Mouse (Mus musculus) erythroid progenitor cell, adult 5-6 weeks (primary cell): ENCODE results near the gene Smg9. TPM values are rescaled to one million over a fixed set of nuclear protein-coding genes. Genes with fewer than 3 reads are reported as not detected.

Source experiments
- ATAC-seq: replicated peaks from 2 replicates; pipeline ENCODE4 v1.8.0; 2016; ENCODE audit warnings: moderate number of reproducible peaks, mild to moderate bottlenecking, moderate TSS enrichment, inconsistent platforms; ENCODE audit not compliant: poor library complexity, low FRiP score, severe bottlenecking
- total RNA-seq, 2 experiments: library from RNA; stranded (forward) in 1 of 2; stranded (reverse) in 1 of 2; fragments of 150-400 nt in 1 of 2; fragments of 186-747, 209-891 nt in 1 of 2; gene quantifications; 2 replicates each; pipeline versions ENCODE4 v1.2.3 to v1.2.4; 2015 to 2017; ENCODE audit warnings: low replicate concordance in 2 of 2

The Smg9 gene
- total RNA-seq (2015; ENCODE audit: low replicate concordance), result 33.9 and 52.0 TPM in 2 replicates
- total RNA-seq (2017; ENCODE audit: low replicate concordance), result 25.2 and 42.7 TPM in 2 replicates

- peak; percentile 82 for ATAC-seq
Observed at GRCm38 (mm10) chr7:24399256-24400081, at the start of gene Smg9. Smg9 (plus strand) TSS chr7:24399619.

GRCm38 (mm10) chr7:24355646-24356045 lies 43.8 kb upstream of the Smg9 start:
- no peak for ATAC-seq

DNA sequence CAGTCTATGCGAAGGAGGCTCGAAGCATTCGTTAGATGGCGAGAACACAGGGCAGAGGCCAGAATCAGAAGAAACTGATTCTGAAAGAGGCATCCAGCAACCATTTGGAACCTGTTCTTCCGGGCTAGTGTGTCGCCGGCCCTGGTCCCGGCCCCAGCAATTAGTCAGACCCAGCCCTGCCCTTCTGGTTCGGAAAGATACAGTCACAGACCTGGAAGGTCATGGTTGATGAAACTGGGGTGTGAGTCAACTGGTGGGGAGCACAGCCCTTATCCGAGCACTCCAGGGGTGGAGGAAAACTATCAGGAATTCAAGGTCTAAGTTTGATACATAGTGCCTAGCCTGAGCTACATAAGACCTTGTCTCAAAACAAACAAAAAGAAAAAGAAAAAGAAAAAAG lies 43.3 kb upstream of the Smg9 start:
- no peak for ATAC-seq

DNA sequence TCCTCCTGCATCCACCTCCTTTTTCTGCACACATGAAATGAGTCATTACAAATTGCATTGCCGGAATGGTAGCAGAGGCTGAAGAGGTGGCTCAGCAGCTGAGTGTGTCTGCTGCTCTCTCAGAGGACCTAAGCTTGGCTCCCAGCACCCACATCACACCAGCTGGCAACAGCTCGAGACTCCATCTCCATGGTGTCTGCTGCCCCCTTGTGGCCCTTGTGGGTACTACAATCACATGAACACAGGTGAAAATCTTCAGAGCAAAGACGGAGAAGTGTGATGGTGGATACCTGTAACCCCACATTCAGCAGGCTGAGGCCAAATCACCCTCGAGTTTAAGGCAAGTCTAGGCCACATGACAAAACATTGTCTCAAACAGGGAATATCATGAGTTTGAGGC lies 41.5 kb upstream of the Smg9 start:
- ATAC-seq, result 0 out of 2 replicates have a peak, but pooled peaks have one; percentile 53

GRCm38 (mm10) chr7:24359269-24359668 lies 40.1 kb upstream of the Smg9 start:
- no peak for ATAC-seq

GRCm38 (mm10) chr7:24361001-24361400 lies 38.4 kb upstream of the Smg9 start:
- no peak for ATAC-seq

DNA sequence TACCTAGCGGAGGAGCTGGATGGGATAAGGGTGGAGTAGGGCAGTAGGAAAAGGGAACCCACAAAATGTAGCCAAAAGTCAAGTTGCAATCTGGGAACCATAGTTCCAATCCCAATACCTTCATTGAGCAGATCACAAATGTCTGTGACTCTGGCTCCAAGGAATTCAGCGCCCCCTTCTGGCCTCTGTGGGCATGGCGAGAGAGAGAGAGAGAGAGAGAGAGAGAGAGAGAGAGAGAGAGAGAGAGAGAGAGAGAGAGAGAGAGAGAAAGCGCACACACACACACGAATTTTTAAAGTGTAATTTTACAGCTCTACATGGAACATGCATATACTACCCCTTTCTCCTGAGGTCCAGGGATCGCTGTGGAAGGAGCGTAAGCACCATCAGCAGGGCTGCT lies 36.2 kb upstream of the Smg9 start:
- no peak for ATAC-seq

DNA sequence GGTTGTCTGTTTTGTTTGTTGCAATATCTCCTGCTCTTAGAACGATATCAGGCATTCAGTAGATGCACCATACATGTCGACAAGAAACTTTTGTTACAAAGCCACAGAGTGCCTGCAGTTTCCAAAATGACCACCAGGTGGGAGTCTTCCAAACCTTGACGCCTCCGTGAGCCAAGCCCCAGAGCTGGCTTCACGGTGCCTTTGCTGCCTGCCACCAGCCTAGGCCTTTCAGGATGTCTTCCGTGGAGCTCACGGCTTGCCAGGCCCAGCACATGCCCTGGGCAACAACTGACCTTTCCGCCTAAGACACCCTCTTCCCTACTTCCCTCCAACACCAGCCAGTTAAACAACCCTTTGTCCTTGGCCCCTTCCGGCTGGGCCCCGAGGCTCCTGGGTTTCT lies 34.6 kb upstream of the Smg9 start:
- ATAC-seq, result peak; percentile 71

GRCm38 (mm10) chr7:24365258-24366014 lies 34.0 kb upstream of the Smg9 start:
- ATAC-seq, result no peak

GRCm38 (mm10) chr7:24366716-24367632 lies 32.4 kb upstream of the Smg9 start:
- ATAC-seq, result peak; percentile 36

GRCm38 (mm10) chr7:24368226-24368625 lies 31.2 kb upstream of the Smg9 start:
- no peak for ATAC-seq

DNA sequence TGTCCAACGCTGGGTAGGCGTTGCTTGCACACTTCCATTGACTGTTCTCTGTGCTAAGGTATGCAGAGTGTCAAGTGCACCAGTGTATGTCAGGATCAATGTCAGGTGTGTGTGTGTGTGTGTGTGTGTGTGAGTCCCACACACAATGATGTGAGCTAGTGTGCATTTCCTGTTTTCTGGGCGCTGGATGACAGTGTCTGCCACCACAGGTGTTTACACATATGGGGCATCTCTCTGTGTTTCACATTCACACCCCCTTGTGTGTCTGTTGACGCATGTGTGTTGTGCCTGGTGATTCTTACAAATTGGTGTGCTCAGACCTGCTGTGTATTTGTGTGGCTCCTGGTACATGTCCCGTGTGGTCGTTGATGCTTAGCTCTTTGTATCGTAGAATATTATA lies 30.5 kb upstream of the Smg9 start:
- ATAC-seq, result no peak

GRCm38 (mm10) chr7:24369731-24370541 lies 29.5 kb upstream of the Smg9 start, which contains the start of gene Kcnn4:
Kcnn4 (plus strand) TSS chr7:24370263.
- ATAC-seq, result peak; percentile 17

DNA sequence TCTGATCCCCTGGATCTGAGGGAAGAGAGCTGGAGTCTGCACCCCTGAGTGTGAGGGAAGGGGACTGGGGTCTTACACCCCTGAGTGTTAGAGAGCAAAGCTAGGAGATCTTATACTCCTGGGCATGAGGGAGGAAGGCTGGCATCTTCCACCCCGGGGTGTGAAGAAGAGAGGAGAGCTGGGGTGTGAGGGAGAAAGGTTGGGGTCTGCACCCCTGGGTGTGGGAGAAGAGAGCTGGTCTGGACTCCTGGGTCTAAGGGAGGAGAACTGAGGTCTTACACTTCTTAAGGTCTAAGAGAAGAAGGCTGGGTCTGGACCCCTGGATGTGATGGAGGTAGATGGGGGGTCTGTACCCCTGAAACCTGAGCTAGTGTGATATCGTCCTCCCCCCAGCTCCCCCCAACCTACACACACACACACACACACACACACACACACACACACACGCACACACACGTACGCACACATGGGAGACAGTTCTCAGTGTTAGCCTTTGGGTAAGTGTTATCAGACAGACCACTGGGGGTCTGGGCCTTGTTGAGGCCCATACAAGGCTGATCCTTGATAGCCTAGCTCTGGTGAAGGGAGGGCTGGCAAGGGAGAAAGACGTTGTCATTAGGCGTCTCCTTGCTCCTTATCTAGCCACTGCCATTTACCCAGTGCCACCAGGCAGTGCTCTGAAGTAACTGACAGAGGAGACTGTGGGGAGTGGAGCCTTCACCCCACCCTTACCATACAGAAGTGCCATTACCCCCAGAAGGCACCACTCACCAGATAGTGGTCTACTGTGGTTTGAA lies 28.2 kb upstream of the Smg9 start:
- ATAC-seq, result peak; percentile 73

- no peak for ATAC-seq
Observed at GRCm38 (mm10) chr7:24371809-24372145, 27.6 kb upstream of the Smg9 start.

DNA sequence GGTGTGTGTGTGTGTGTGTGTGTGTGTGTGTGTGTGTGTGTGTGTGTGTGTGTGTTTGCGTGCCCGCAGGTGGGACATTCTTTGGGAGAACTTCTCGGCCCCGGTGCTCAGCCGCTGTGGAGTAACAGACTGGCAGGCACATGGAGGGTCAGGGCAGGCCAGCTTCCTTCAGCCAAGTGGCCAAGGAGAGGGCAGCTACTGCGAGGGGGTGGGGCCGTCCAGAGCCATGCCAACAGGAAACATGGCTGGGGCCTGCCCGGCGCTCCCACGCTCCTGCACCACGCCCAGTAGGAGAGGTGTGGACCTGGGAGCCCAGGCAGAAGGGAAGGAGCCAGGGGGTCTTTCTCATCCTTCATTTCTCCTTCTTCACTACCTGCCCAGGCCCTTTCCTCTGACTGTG lies 27.1 kb upstream of the Smg9 start:
- peak; percentile 55 for ATAC-seq

- no peak for ATAC-seq
Observed at GRCm38 (mm10) chr7:24372786-24373185, 26.6 kb upstream of the Smg9 start.
